Mouse (Mus musculus) MEL (cell line): Measurements from ENCODE around the gene Zfp609. TPM values are rescaled to one million over a fixed set of nuclear protein-coding genes. Genes with fewer than 3 reads are reported as not detected.

Experiments used
- DNase-seq: peaks from one replicate; pipeline ENCODE4 v3.0.0; 2011; ENCODE audit warnings: low read depth, low spot score
- H3K27ac ChIP-seq: 2 replicates; pipeline ENCODE4 v1.5.1; 2012; ENCODE audit warnings: low read depth, mild to moderate bottlenecking, control low read depth, low read length, moderate library complexity; ENCODE audit not compliant: control insufficient read depth
- H3K27me3 ChIP-seq, 2 experiments: fragments of 150-350 bp in 1 of 2; sonication (generic) in 1 of 2; 2 replicates each; pipeline ENCODE4 v1.6.1; 2012; ENCODE audit warnings: low read length in 2 of 2, mild to moderate bottlenecking in 2 of 2, improper control_type of control experiment in 1 of 2, moderate library complexity in 1 of 2; ENCODE audit not compliant: insufficient read depth in 2 of 2, control insufficient read depth in 1 of 2
- H3K36me3 ChIP-seq, 2 experiments: 2 replicates each; pipeline ENCODE4 v1.6.1; 2012 to 2014; ENCODE audit warnings: low read length in 2 of 2, improper control_type of control experiment in 1 of 2, inconsistent platforms in 1 of 2, mild to moderate bottlenecking in 1 of 2; ENCODE audit not compliant: insufficient read depth in 2 of 2, control insufficient read depth in 1 of 2
- H3K4me1 ChIP-seq, 2 experiments: fragments of 150-350 bp in 1 of 2; sonication (generic) in 1 of 2; 2 replicates each; pipeline ENCODE4 v1.6.1; 2012; ENCODE audit warnings: low read length in 2 of 2, improper control_type of control experiment in 1 of 2, mild to moderate bottlenecking in 1 of 2; ENCODE audit not compliant: insufficient read depth in 2 of 2, control insufficient read depth in 1 of 2
- H3K4me3 ChIP-seq, 2 experiments: fragments of 150-350 bp in 1 of 2; sonication (generic) in 1 of 2; 2 replicates each; pipeline ENCODE4 v1.5.1; 2012; ENCODE audit warnings: low read depth in 2 of 2, low read length in 2 of 2, mild to moderate bottlenecking in 2 of 2, moderate library complexity in 2 of 2, control low read depth in 1 of 2, improper control_type of control experiment in 1 of 2; ENCODE audit not compliant: control insufficient read depth in 1 of 2, insufficient read depth in 1 of 2
- H3K79me2 ChIP-seq: 2 replicates; pipeline ENCODE4 v1.6.1; 2012; ENCODE audit warnings: mild to moderate bottlenecking, low read length, moderate library complexity; ENCODE audit not compliant: control insufficient read depth, poor library complexity, insufficient read depth
- H3K9ac ChIP-seq: 2 replicates; pipeline ENCODE4 v1.6.1; 2012; ENCODE audit warnings: low read depth, mild to moderate bottlenecking, control low read depth, low read length, moderate library complexity; ENCODE audit not compliant: control insufficient read depth, poor library complexity, severe bottlenecking
- H3K9me3 ChIP-seq: fragments of 150-350 bp; sonication (generic); replicated peaks from 2 replicates; pipeline ENCODE4 v1.6.1; 2012; ENCODE audit warnings: mild to moderate bottlenecking, low read length, improper control_type of control experiment, moderate library complexity; ENCODE audit not compliant: insufficient read depth
- BHLHE40 ChIP-seq: IDR thresholded peaks from 2 replicates; pipeline ENCODE4 v1.6.1; 2012; ENCODE audit warnings: low read depth, mild to moderate bottlenecking, inconsistent platforms, low read length, improper control_type of control experiment, borderline replicate concordance
- CHD1 ChIP-seq: IDR thresholded peaks from 2 replicates; pipeline ENCODE4 v1.6.1; 2012; ENCODE audit warnings: low read depth, mild to moderate bottlenecking, inconsistent platforms, low read length, improper control_type of control experiment
- ELF1 ChIP-seq: IDR thresholded peaks from 2 replicates; pipeline ENCODE4 v1.6.1; 2014; ENCODE audit warnings: low read depth, mild to moderate bottlenecking, inconsistent platforms, low read length, improper control_type of control experiment, moderate library complexity
- EP300 ChIP-seq, 2 experiments: IDR thresholded peaks; 2 replicates each; pipeline ENCODE4 v1.6.1; 2011; ENCODE audit warnings: improper control_type of control experiment in 2 of 2, low read length in 2 of 2, low read depth in 1 of 2, mild to moderate bottlenecking in 1 of 2
- ETS1 ChIP-seq: IDR thresholded peaks from 2 replicates; pipeline ENCODE4 v1.6.1; 2012; ENCODE audit warnings: low read depth, mild to moderate bottlenecking, inconsistent platforms, low read length, improper control_type of control experiment, moderate library complexity
- GATA1 ChIP-seq: IDR thresholded peaks from 2 replicates; pipeline ENCODE4 v1.6.1; 2011; ENCODE audit warnings: low read depth, low read length, improper control_type of control experiment
- MAFK ChIP-seq: IDR thresholded peaks from 2 replicates; pipeline ENCODE4 v1.6.1; 2011; ENCODE audit warnings: low read depth, mild to moderate bottlenecking, low read length, improper control_type of control experiment, borderline replicate concordance
- MAX ChIP-seq: IDR thresholded peaks from 2 replicates; pipeline ENCODE4 v1.6.1; 2011; ENCODE audit warnings: low read length, improper control_type of control experiment
- MAZ ChIP-seq: IDR thresholded peaks from 2 replicates; pipeline ENCODE4 v1.6.1; 2012; ENCODE audit warnings: low read depth, mild to moderate bottlenecking, inconsistent platforms, low read length, improper control_type of control experiment
- MXI1 ChIP-seq: IDR thresholded peaks from 2 replicates; pipeline ENCODE4 v1.6.1; 2011; ENCODE audit warnings: mild to moderate bottlenecking, low read depth, low read length, improper control_type of control experiment
- NELFE ChIP-seq: IDR thresholded peaks from 2 replicates; pipeline ENCODE4 v1.6.1; 2011; ENCODE audit warnings: low read depth, low read length, improper control_type of control experiment
- POLR2AphosphoS5 ChIP-seq: IDR thresholded peaks from 2 replicates; pipeline ENCODE4 v1.6.1; 2012; ENCODE audit warnings: low read depth, borderline replicate concordance, mild to moderate bottlenecking, inconsistent platforms, low read length, moderate library complexity, mixed read lengths
- RCOR1 ChIP-seq: IDR thresholded peaks from 2 replicates; pipeline ENCODE4 v1.6.1; 2012; ENCODE audit warnings: low read depth, mild to moderate bottlenecking, inconsistent platforms, low read length, improper control_type of control experiment
- SIN3A ChIP-seq: IDR thresholded peaks from 2 replicates; pipeline ENCODE4 v1.6.1; 2012; ENCODE audit warnings: low read length, improper control_type of control experiment, inconsistent platforms
- TAL1 ChIP-seq: IDR thresholded peaks from 2 replicates; pipeline ENCODE4 v1.6.1; 2012; ENCODE audit warnings: mild to moderate bottlenecking, inconsistent platforms, low read length, moderate library complexity, mixed read lengths
- TBP ChIP-seq: IDR thresholded peaks from 2 replicates; pipeline ENCODE4 v1.8.0; 2011; ENCODE audit warnings: low read depth, low read length, improper control_type of control experiment
- TCF12 ChIP-seq: IDR thresholded peaks from 2 replicates; pipeline ENCODE4 v1.6.1; 2014; ENCODE audit warnings: low read depth, mild to moderate bottlenecking, inconsistent platforms, low read length, improper control_type of control experiment, moderate library complexity
- UBTF ChIP-seq: IDR thresholded peaks from 2 replicates; pipeline ENCODE4 v1.6.1; 2012; ENCODE audit warnings: low read depth, mild to moderate bottlenecking, inconsistent platforms, low read length, improper control_type of control experiment, moderate library complexity, borderline replicate concordance; ENCODE audit not compliant: insufficient read depth
- USF2 ChIP-seq, 2 experiments: IDR thresholded peaks; 2 replicates each; pipeline ENCODE4 v1.6.1; 2011 to 2012; ENCODE audit warnings: improper control_type of control experiment in 2 of 2, low read length in 2 of 2, borderline replicate concordance in 1 of 2, inconsistent platforms in 1 of 2, low read depth in 1 of 2, mild to moderate bottlenecking in 1 of 2; ENCODE audit not compliant: insufficient read depth in 1 of 2
- ZKSCAN1 ChIP-seq: IDR thresholded peaks from 2 replicates; pipeline ENCODE4 v1.6.1; 2012; ENCODE audit warnings: low read depth, mild to moderate bottlenecking, inconsistent platforms, low read length, improper control_type of control experiment, moderate library complexity
- ZNF384 ChIP-seq: IDR thresholded peaks from 2 replicates; pipeline ENCODE4 v1.6.1; 2012; ENCODE audit warnings: low read depth, mild to moderate bottlenecking, inconsistent platforms, low read length, improper control_type of control experiment
- polyA plus RNA-seq, 2 experiments: library from polyadenylated mRNA; stranded (reverse) in 1 of 2; unstranded in 1 of 2; fragments of >175 nt in 1 of 2; fragments of >200 nt in 1 of 2; gene quantifications; 2 replicates each; pipeline versions ENCODE4 v1.2.1 to v1.2.4; 2012; ENCODE audit warnings: low replicate concordance in 2 of 2, low read depth in 1 of 2; ENCODE audit not compliant: insufficient read length in 2 of 2, insufficient read depth in 1 of 2, missing spikeins in 1 of 2
- total RNA-seq: library from RNA; depleted of rRNA; stranded (reverse); fragments of 300-350 nt; gene quantifications from 2 replicates; pipeline ENCODE4 v1.2.3, GENCODE M21; 2012

Gene Zfp609
- total and polyA plus RNA-seq, 3 experiments = 2.9 to 26.5 TPM; not detected in 1

DNA sequence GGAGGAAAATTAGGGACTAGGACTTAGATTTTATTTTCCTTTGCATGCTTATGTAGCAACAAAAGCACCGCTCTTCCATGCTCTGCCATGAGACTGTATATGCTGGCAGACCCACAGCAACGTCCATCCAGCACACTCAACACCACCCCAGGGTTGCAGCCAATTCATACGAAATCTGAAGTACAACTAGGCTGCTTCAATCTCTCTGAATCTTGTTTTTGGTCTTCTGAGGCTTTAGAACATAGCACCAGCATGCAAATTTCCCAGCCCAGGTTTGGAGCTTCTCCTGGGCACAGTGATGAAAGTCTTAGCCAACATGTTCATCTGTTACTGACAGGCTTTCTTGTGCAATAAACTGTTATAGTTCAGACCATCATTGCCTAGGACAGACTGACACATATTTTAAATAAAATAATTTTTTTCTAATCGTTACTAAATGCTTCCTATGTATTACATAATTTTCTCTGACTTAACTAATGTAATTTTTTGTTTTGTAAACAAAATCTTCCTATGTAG, 39.5 kb downstream of the Zfp609 start (continued):
- no peak for TF ChIP-seq CHD1

DNA sequence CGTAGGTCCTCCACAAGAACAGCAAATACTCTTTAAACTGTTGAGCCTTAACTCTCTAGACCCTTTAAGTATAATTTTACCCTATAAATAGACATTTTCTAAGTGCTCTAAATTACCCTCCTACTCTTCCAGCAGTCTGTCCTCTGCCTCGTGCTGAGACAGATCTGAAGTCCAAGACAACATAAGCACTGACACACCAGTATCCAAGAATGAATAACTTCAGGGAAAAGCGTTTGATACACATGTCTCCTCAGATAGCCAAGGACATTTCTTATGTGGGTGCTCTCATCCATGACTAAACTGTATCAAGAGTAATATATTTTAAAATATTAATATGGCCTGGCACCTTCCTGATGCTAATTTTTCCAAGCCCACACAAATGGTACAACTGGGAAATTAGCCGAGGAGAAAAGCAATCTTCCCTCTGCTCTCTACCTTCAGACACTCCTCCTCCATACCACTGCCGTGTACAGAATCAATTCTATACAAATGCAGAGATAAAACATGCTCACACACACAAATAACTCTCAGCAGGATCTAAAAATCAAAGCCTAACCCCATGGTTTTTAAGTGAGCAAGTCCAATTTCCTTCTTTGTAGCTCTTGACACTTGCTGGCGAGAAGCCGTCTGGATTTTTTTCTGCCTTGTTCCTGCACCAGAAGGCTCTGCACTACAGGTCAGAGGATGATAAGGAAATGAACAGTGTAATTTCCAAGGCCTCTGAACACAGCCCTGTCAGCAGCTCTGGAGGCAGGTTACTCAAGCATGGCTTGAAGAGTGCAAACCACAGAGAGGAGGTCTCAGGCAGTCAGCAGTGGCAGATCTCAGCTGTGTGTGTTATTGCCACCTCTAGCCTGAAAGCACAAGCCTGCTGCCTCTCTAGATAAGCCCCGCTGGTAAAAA, 40.2 kb downstream of the Zfp609 start:
- Histone ChIP-seq H3K4me1 (peaks cover 16 to 26% of the 10 kb centered on the region in 2 experiments), H3K36me3 (peaks cover 0 to 31% of the 10 kb centered on the region in 2 experiments; a peak in 2 of 4 replicates)
- peak; percentile 93 for DNase-seq
- 0 out of 2 replicates have a peak, but pooled peaks have one; percentile 33 for TF ChIP-seq TBP
- peak; percentile 87 for TF ChIP-seq ETS1
- peak; percentile 79; the same call in 1 of the 2 replicates for TF ChIP-seq MXI1
- peak; percentile 50; the same call in 1 of the 2 replicates for TF ChIP-seq ELF1
- TF ChIP-seq RCOR1 = peak; percentile 98
- TF ChIP-seq USF2 (IDR thresholded peaks at IDR 0.05; ENCODE audit: borderline replicate concordance in 1 of 2, insufficient read depth in 1 of 2, low read depth in 1 of 2, low read length in 2 of 2) = no peak
- peak; percentile 65 for TF ChIP-seq TCF12
- TF ChIP-seq TAL1 = peak; percentile 85
- TF ChIP-seq MAZ = no peak
- TF ChIP-seq MAX = peak; percentile 36; the same call in 1 of the 2 replicates
- TF ChIP-seq NELFE = no peak
- TF ChIP-seq ZKSCAN1 = no peak
- peak; percentile 8; the same call in 1 of the 2 replicates for TF ChIP-seq BHLHE40
- peak; percentile 86 for TF ChIP-seq SIN3A
- peak; percentile 52 for TF ChIP-seq GATA1
- TF ChIP-seq EP300 (IDR thresholded peaks at IDR 0.05; ENCODE audit: low read depth in 1 of 2, low read length in 2 of 2) = peak; percentile 62 to 67
- TF ChIP-seq ZNF384 = peak; percentile 87
- no peak for TF ChIP-seq POLR2AphosphoS5
- peak; percentile 82; the same call in 1 of the 2 replicates for TF ChIP-seq UBTF
- TF ChIP-seq MAFK = 0 out of 2 replicates have a peak, but pooled peaks have one; percentile 54
- TF ChIP-seq, all 39 proteins: peak for 15
- Histone ChIP-seq H3K4me3 (no peak overlapping the region), H3K9ac (no peak overlapping the region), H3K9me3 (no peaks in the 10 kb centered on the region), H3K27ac (no peak overlapping the region; the same call in 1 of the 2 replicates), H3K27me3 (no peaks in the 10 kb centered on the region), H3K79me2 (peaks cover 21% of the 10 kb centered on the region)
